Mouse (Mus musculus) megakaryocyte-erythroid progenitor cell, adult 5-6 weeks (primary cell): ENCODE measurements around the gene Fkbp5. TPM values are rescaled to one million over a fixed set of nuclear protein-coding genes. Genes with fewer than 3 reads are reported as not detected.

Experiments
- ATAC-seq: replicated peaks from 2 replicates; pipeline ENCODE4 v1.8.0; 2016; ENCODE audit warnings: mild to moderate bottlenecking, inconsistent platforms; ENCODE audit not compliant: severe bottlenecking, poor library complexity, low FRiP score, low TSS enrichment
- total RNA-seq, 2 experiments: library from RNA; stranded (forward) in 1 of 2; stranded (reverse) in 1 of 2; fragments of 200-1000, 215-1000 nt in 1 of 2; fragments of >200 nt in 1 of 2; fragmentation: Nextera tagmentation in 1 of 2; gene quantifications; 2 replicates each; pipeline ENCODE4 v1.2.3; 2014 to 2017

Fkbp5 gene
- total RNA-seq, 2 experiments from 2014 or later = 19.8 to 19.9 TPM

- no peak for ATAC-seq
These were observed 113.0 kb downstream of the Fkbp5 start for GRCm38 (mm10) chr17:28404301-28404700.

GRCm38 (mm10) chr17:28394994-28395393 is 122.3 kb downstream of the Fkbp5 start:
- no peak for ATAC-seq

GRCm38 (mm10) chr17:28394051-28394765 is 123.1 kb downstream of the Fkbp5 start:
- ATAC-seq = no peak

- ATAC-seq = peak; percentile 26; the same call in 1 of the 2 replicates
These were observed 125.5 kb downstream of the Fkbp5 start for GRCm38 (mm10) chr17:28391568-28392432.

GRCm38 (mm10) chr17:28388534-28388933 is 128.8 kb downstream of the Fkbp5 start:
- ATAC-seq = no peak

- ATAC-seq = 0 out of 2 replicates have a peak, but pooled peaks have one; percentile 59
These were observed 131.0 kb downstream of the Fkbp5 start for GRCm38 (mm10) chr17:28386150-28386905.

- ATAC-seq = no peak
These were observed 133.0 kb downstream of the Fkbp5 start for GRCm38 (mm10) chr17:28384298-28384697.

GRCm38 (mm10) chr17:28380255-28380654 is 137.1 kb downstream of the Fkbp5 start:
- ATAC-seq = no peak

- ATAC-seq = peak; percentile 58
These were observed 141.7 kb downstream of the Fkbp5 start for GRCm38 (mm10) chr17:28375592-28376061.

GRCm38 (mm10) chr17:28374494-28374893 is 142.8 kb downstream of the Fkbp5 start:
- no peak for ATAC-seq

- ATAC-seq = peak; percentile 83
These were observed 143.5 kb downstream of the Fkbp5 start for GRCm38 (mm10) chr17:28373821-28374220.

GRCm38 (mm10) chr17:28371941-28372340 is 145.4 kb downstream of the Fkbp5 start:
- no peak for ATAC-seq

- no peak for ATAC-seq
These were observed 146.0 kb downstream of the Fkbp5 start for GRCm38 (mm10) chr17:28371286-28371685.

- ATAC-seq = no peak
These were observed 148.3 kb downstream of the Fkbp5 start for GRCm38 (mm10) chr17:28369056-28369455.

GRCm38 (mm10) chr17:28368449-28368848 is 148.9 kb downstream of the Fkbp5 start:
- ATAC-seq = peak; percentile 67

GRCm38 (mm10) chr17:28365122-28365521 is 152.2 kb downstream of the Fkbp5 start, which contains the start of gene Tulp1:
Gene Tulp1, minus strand, starts transcription at chr17:28365222.
- no peak for ATAC-seq

- no peak for ATAC-seq
These were observed 153.8 kb downstream of the Fkbp5 start for GRCm38 (mm10) chr17:28363507-28363906.

GRCm38 (mm10) chr17:28362653-28363292 is 154.6 kb downstream of the Fkbp5 start:
- no peak for ATAC-seq
